Mouse (Mus musculus): Measurements from ENCODE around the gene Idi1. TPM values are rescaled to one million over a fixed set of nuclear protein-coding genes. Genes with fewer than 3 reads are reported as not detected.
A peak's percentile ranks its signal among the peaks of the same experiment; 100 is the strongest.
"Not testable (repeated sequence)": the region's sequence is repeated elsewhere in the genome, so short reads cannot be mapped to it uniquely, and the experiment has no call there.

Idi1 gene
- total RNA-seq (2017), result 20.5 to 25.2 TPM (median 24.8 TPM) in 3 replicates

GRCm38 (mm10) chr13:8885445-8886184, at the start of gene Idi1:
Gene Idi1 (plus strand): TSS chr13:8885501.
- peak; percentile 99 for ATAC-seq (replicated peaks; ENCODE audit: insufficient number of reproducible peaks, low FRiP score, low TSS enrichment, poor library complexity, severe bottlenecking)

GRCm38 (mm10) chr13:8838394-8838793, 46.9 kb upstream of the Idi1 start:
- no peak for ATAC-seq (replicated peaks; ENCODE audit: insufficient number of reproducible peaks, low FRiP score, low TSS enrichment, poor library complexity, severe bottlenecking)

- ATAC-seq (replicated peaks; ENCODE audit: insufficient number of reproducible peaks, low FRiP score, low TSS enrichment, poor library complexity, severe bottlenecking), result no peak
Observed at GRCm38 (mm10) chr13:8839111-8839510, 46.2 kb upstream of the Idi1 start.

GRCm38 (mm10) chr13:8839937-8840336, 45.4 kb upstream of the Idi1 start:
- no peak for ATAC-seq (replicated peaks; ENCODE audit: insufficient number of reproducible peaks, low FRiP score, low TSS enrichment, poor library complexity, severe bottlenecking)

- ATAC-seq (replicated peaks; ENCODE audit: insufficient number of reproducible peaks, low FRiP score, low TSS enrichment, poor library complexity, severe bottlenecking), result no peak
Observed at GRCm38 (mm10) chr13:8840941-8841340, 44.4 kb upstream of the Idi1 start.

GRCm38 (mm10) chr13:8841846-8842245, 43.5 kb upstream of the Idi1 start:
- not testable (repeated sequence) for ATAC-seq (replicated peaks; ENCODE audit: insufficient number of reproducible peaks, low FRiP score, low TSS enrichment, poor library complexity, severe bottlenecking)

- peak; percentile 37; the same call in 1 of the 2 replicates for ATAC-seq (replicated peaks; ENCODE audit: insufficient number of reproducible peaks, low FRiP score, low TSS enrichment, poor library complexity, severe bottlenecking)
Observed at GRCm38 (mm10) chr13:8842273-8842672, 43.0 kb upstream of the Idi1 start.

- no peak for ATAC-seq (replicated peaks; ENCODE audit: insufficient number of reproducible peaks, low FRiP score, low TSS enrichment, poor library complexity, severe bottlenecking)
Observed at GRCm38 (mm10) chr13:8847702-8848101, 37.6 kb upstream of the Idi1 start.

GRCm38 (mm10) chr13:8849311-8849710, 36.0 kb upstream of the Idi1 start:
- ATAC-seq (replicated peaks; ENCODE audit: insufficient number of reproducible peaks, low FRiP score, low TSS enrichment, poor library complexity, severe bottlenecking), result no peak

- ATAC-seq (replicated peaks; ENCODE audit: insufficient number of reproducible peaks, low FRiP score, low TSS enrichment, poor library complexity, severe bottlenecking), result no peak
Observed at GRCm38 (mm10) chr13:8853424-8853823, 31.9 kb upstream of the Idi1 start.

GRCm38 (mm10) chr13:8854769-8855168, 30.5 kb upstream of the Idi1 start:
- ATAC-seq (replicated peaks; ENCODE audit: insufficient number of reproducible peaks, low FRiP score, low TSS enrichment, poor library complexity, severe bottlenecking), result no peak

- no peak for ATAC-seq (replicated peaks; ENCODE audit: insufficient number of reproducible peaks, low FRiP score, low TSS enrichment, poor library complexity, severe bottlenecking)
Observed at GRCm38 (mm10) chr13:8858453-8858852, 26.8 kb upstream of the Idi1 start.

GRCm38 (mm10) chr13:8860861-8861260, 24.4 kb upstream of the Idi1 start:
- no peak for ATAC-seq (replicated peaks; ENCODE audit: insufficient number of reproducible peaks, low FRiP score, low TSS enrichment, poor library complexity, severe bottlenecking)

GRCm38 (mm10) chr13:8864990-8865389, 20.3 kb upstream of the Idi1 start:
- ATAC-seq (replicated peaks; ENCODE audit: insufficient number of reproducible peaks, low FRiP score, low TSS enrichment, poor library complexity, severe bottlenecking), result no peak

- ATAC-seq (replicated peaks; ENCODE audit: insufficient number of reproducible peaks, low FRiP score, low TSS enrichment, poor library complexity, severe bottlenecking), result peak; percentile 29; the same call in 1 of the 2 replicates
Observed at GRCm38 (mm10) chr13:8866612-8867011, 18.7 kb upstream of the Idi1 start.

GRCm38 (mm10) chr13:8869578-8870157, 15.6 kb upstream of the Idi1 start:
- ATAC-seq (replicated peaks; ENCODE audit: insufficient number of reproducible peaks, low FRiP score, low TSS enrichment, poor library complexity, severe bottlenecking), result no peak

GRCm38 (mm10) chr13:8870160-8870509, 15.2 kb upstream of the Idi1 start:
- ATAC-seq (replicated peaks; ENCODE audit: insufficient number of reproducible peaks, low FRiP score, low TSS enrichment, poor library complexity, severe bottlenecking), result no peak

GRCm38 (mm10) chr13:8870510-8871313, 14.6 kb upstream of the Idi1 start:
- peak; percentile 82 for ATAC-seq (replicated peaks; ENCODE audit: insufficient number of reproducible peaks, low FRiP score, low TSS enrichment, poor library complexity, severe bottlenecking)

- no peak; the same call in 1 of the 2 replicates for ATAC-seq (replicated peaks; ENCODE audit: insufficient number of reproducible peaks, low FRiP score, low TSS enrichment, poor library complexity, severe bottlenecking)
Observed at GRCm38 (mm10) chr13:8871314-8871962, 13.9 kb upstream of the Idi1 start, which contains the start of gene Wdr37. Gene Wdr37 (minus strand): TSS chr13:8871909.
